Mouse (Mus musculus) retina, adult 2 months (tissue): ENCODE data around the gene Pim1.
"Not testable (repeated sequence)": the region's sequence is repeated elsewhere in the genome, so short reads cannot be mapped to it uniquely, and the experiment has no call there.

Experiments
- DNase-seq: peaks from one replicate; pipeline ENCODE4 v3.0.0-alpha.2; 2012; ENCODE audit warnings: low read depth, low spot score

The Pim1 gene

DNA sequence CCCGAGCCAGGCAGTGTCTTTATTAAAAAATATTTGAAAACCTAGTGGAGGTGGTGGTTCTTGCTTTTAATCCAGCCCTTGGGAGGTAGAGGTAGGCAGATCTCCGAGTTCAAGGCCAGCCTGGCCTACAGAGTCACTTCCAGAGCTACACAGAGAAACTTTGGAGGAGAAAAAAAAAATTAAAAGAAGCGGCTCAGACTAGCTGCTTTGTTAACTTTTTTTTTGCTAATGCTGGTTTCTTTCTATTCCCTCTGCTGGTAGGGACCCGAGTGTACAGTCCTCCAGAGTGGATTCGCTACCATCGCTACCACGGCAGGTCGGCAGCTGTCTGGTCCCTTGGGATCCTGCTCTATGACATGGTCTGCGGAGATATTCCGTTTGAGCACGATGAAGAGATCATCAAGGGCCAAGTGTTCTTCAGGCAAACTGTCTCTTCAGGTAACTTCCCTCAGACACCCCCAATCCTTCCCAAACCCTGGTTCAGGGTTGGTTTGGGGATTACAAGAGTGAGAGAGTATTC, 3.0 kb downstream of the Pim1 start:
- DNase-seq = no peak

DNA sequence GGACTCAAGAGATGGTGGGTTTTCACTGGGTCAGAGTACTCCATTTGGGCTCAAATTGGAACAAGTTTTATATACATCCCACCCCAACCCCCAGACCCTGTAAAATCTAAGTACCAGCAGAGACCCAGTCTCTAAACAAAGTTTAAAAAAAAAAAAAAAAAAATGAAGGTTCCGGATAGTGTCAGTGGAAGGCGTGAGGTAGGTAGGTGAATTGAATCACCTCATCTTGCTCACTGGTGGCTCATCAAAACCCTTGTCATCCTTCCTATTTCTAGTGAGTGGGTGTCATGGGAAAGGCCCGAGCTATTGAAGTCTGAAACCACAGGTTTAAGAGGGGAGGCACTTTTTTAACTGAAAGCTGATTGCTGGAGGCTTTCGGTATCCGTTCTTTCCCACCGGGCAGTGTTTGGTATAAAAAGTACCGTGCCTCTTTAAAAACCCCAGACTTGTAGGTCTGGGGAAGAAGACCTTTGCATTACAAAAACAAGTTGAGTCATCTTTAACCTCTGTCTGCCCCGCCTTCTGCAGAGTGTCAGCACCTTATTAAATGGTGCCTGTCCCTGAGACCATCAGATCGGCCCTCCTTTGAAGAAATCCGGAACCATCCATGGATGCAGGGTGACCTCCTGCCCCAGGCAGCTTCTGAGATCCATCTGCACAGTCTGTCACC, 3.6 kb downstream of the Pim1 start:
- no peak for DNase-seq

DNA sequence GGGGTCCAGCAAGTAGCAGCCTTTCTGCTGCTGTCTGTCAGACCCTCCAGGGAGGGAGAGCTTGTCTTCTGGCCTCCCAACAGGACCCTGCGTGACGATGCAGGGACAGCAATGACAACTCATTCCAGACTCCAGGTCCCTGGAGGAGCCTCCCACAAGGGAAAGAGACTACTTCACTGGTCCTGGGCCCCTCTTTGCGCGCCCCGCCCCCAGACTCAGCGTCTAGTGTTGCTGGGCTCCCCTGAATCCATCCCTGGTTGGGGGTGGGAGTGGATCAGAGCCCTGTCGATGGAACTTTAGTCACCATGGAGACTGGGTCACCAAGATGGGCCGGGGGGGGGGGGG, 4.2 kb downstream of the Pim1 start:
- DNase-seq = no peak

DNA sequence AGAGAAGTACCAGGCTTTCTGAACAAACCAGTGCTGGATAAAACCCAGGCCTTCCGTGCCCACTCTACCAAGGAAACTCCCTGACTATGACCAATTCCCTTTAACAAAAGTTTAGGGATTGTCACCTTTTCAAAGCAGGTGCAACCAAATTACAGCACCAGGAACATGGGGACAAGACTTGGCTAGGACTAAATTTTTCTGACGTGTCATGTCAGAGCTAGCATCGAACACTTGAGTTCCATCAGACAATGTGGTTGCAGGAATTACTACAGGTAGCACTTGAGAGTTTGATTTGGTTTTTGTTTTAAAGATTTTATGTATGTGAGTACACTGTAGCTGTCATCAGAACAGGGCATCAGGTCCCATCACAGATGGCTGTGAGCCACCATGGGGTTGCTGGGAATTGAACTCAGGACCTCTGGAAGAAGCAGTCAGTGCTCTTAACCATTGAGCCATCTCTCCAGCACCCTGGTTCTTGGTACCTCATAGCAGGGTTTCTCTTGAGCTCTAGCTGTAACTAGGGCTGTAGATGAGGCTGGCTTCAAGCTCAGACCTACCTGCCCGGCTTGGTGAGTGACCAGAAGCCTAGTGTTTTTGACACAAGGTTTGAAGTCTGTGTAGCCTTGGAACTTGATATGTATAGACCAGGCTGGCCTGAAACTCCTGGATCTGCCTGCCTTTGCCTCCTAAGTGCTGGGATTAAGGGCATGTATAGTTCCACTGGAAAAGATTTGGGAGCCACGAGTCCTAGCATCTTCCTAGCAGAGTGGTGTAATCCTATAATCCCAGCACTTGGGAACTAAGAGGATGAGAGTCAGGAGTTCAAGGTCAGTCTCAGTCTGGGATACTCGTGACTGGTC, 5.9 kb downstream of the Pim1 start:
- no peak for DNase-seq

DNA sequence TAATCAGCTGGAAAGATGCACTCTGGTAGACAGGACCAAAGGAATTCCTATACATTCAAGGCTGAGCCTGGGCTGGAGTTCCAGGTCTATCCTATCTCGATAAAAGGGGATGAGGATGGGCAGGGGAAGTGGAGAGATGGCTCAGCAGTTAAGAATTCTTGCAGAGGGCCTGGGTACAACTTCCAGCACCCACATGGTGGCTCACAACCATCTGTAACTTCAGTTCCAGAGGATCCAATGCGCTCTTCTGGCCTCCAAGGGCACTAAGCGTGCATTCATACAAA, 6.5 kb downstream of the Pim1 start:
- DNase-seq = no peak

DNA sequence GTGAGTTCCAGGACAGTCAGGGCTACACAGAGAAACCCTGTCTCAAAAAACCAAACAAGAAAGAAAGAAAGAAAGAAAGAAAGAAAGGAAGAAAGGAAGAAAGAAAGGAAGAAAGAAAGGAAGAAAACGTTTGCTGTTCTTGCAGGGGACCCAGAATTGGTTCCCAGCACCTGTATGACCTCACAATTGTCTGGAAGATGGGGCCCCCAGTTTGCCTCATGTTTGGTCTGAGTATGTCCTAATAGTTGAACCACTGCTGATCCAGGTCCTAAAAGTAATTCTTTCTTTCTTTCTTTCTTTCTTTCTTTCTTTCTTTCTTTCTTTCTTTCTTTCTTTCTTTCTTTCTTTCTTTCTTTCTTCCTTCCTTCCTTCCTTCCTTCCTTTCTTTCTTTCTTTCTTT, 6.9 kb downstream of the Pim1 start:
- not testable (repeated sequence) for DNase-seq

DNA sequence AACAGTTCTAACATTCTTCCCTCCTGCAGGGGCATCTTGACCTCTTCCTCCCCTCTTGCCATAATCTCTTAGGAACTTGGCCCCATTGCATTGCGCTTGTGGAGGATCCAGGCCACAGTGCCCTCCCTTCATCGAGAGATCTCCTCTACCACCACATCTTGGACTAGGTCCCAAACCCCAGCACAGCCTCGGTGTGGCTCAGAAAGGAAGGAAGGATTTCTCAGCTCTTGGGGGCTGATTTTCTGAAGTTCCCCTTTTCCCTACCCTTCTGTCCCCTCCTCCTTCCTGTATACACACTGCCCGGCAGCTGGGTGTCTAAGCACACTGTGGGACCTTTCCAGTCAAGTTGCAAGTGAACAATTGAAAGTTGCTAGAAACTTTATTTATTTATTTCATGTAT, 7.5 kb downstream of the Pim1 start:
- no peak for DNase-seq

DNA sequence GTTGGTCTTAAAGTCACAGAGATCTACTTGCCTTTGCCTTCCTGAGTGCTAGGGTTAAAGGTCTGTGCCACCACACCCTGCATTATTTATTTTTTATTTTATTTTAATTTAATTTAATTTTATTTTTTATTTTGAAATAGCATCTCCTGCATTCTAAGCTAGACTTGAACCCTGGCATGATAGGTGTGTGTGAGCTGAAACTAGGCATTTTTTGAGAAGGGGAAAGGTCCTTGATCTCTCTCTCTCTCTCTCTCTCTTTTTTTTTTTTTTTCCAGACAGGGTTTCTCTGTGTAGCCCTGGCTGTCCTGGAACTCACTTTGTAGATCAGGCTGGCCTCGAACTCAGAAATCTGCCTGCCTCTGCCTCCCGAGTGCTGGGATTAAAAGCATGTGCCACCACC, 8.4 kb downstream of the Pim1 start:
- not testable (repeated sequence) for DNase-seq

DNA sequence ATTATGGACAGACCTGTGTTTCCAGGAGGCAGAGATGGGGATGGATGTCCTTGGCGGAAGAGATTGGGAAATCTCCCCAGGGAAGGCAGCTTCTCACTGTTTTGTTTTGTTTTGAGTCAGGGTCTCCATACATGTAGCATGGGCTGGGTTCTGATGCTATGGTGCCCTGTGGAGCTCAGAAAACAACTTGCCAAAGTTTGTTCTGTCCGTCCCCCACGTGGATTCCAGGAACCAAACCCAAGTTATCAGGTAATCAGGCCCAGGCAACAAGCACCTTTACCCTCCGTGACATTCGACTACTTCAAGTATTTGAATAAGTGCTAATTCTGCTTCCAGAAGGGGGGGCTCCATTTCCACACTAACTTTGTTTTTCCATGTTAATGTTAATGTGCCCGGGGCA, 9.0 kb downstream of the Pim1 start:
- no peak for DNase-seq

DNA sequence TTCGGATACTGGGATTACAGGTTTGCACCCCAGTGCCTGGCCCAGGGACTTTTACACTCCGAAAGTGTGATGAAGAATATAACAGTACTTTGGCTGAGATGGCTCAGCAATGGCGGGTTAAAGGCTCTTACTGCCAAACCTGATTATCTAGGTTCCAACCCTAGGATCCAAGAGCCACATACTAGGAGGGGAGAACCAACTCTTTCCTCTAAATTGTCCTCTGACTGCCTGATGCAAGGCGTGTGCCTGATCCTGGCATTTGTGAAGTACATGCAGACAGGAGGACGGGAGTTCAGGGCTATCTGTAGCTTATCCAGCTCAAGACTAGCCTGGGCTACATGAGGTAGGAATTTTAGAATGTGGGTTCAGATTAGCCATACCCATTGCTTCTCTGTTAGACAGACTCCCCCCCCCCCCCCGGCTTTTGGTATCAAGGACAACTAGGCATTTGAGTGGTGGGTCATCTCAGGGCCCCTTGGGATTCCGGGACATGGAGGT, 9.7 kb downstream of the Pim1 start:
- DNase-seq = no peak

DNA sequence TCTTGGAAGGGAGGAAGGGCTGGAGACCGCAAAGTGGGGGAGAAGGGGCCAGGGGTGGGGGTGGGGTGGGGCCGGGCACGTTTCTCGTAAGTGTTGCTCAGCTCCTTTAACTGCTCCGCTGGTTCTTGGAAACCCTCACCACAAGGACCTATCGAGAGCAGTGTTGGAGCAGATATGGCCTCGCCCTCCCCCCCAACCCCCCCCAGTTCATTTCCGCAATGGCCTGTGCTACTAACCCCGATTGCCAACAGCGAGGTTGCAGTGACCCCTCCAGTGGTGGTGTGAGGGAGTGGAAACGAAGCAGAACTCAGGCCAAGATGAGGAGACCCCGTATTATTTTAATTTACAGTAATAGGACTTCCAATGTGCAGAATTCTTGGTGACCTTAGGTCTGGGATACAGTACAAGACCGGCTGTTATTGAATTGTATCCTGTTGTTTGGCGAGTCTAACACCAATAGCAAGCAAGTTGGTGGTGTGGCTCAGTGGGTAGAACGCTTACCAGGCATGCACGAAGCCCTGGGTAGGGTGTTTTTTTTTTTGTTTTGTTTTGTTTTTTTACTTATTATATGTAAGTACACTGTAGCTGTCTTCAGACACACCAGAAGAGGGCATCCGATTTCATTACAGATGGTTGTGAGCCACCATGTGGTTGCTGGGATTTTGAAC, 10.4 kb downstream of the Pim1 start:
- no peak for DNase-seq

DNA sequence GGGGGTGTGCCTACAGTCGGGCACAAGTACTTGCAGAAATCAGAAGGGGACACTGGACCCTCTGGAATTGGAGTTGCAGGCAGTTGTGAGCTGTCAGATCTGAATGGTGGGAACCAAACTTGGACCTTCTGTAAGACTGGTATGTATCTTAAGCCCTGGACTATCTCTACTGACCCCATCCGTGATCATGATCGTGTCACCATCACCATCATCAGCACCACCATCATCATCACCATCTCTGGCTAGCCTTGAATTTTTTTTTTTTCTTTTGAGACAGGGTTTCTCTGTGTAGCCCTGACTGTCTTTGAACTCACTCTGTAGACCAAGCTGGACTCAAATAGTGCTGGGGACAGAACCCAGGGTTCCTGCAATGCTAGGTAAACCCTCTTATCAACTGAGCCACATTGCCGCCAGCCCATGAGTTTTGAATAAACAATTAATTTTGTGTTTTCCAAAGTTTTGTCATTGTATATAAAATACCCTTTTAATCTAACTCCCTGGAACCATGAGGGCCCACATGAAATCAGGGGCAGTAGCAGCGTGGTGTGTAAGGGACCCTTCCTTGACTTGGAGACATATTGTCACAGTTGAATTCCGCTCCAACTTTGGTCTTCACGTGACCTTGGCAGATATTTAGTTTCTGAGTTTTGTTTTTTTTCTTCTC, 11.6 kb downstream of the Pim1 start:
- DNase-seq = no peak

DNA sequence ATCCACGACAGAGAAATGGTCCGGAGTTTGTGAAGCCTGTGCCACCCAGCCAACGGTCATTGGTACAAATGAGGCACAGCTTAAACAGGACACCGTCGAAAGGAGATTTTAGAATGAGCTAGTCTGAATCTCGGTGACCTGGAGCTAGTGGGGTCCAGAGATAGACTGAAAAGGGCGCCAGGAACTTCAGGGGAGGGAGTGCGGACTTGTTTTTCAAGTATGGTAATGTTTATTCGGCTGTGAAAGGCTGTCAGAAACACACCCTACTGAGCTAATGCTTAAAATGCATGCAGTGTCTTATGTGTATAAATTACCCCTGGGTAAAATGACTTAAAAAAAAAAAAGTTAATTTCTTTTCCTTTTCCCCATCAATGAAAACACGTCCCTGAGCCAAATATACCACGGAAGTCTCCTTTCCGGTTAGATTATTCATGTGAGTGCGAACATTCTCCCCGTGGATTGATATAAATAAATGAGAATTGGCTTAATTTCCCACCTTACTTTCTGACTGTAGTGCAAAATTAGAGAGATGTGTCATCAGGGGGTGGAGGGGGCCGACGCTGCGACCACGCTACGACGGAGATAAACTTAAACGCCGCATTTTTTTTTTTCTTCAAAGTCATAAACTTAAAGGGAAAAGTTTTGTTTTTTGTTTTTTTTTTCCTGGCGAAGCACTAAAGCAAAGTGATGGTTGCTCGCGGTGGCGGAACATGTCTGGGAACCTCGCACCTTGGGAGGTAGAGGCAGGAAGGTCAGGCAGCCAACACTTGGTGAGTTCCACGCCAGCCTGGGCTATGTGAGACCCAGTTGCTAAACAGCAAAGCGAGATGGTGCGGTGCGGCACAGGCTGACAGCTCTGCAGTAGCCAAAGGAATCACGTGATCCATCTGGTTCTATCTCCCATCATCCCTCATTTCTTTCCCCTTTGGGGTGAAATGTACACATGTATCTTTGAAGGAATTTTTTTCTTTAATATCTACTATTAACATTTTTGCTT, 12.4 kb downstream of the Pim1 start:
- no peak for DNase-seq

DNA sequence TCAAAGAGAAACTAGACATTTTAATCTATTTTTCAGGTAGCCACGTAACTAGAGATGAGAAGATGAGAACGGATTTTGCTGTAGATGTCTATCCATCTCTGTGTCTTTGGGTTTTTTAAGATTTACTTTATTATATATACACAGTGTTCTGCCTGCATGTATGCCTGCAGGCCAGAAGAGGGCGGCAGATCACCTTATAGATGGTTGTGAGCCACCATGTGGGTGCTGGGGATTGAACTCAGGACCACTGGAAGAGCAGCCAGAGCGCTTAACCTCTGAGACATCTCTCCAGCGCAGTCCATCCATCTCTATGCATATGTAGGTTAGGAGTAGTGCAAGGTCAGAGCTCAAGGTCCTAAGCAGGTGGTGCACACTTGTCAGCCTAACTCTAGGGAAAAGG, 13.1 kb downstream of the Pim1 start:
- DNase-seq = no peak

DNA sequence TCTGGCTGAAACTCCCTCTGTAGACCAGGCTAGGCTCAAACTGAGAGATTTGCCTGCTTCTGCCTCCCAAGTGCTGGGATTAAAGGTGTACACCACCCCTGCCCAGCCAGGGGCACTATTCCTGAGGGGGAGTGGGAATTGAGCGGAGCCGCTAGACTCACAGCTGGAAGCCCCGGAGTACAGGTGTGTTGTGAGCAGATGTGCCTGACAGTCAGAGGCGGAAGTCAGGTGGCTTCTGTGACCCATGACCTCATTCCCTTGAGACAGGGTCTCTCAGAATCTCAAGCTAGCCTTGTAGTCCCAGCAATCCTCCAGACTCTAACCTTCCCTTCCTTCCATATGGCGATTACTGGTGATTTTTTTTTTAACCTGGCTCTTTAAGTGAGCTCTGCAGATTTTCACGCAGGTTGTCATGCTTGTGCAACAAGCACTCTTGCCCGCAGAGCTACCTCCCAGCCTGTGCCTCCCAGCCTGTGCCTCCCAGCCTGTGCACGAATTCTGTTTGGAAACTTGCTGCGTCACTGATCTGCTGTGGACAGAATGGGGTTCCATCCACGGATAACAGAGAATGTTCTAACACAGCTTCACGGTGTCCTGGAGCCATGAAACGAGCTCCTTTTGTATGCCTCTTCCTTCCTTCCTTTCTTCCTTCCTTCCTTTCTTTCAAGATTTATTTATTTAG, 18.5 kb downstream of the Pim1 start:
- no peak for DNase-seq

DNA sequence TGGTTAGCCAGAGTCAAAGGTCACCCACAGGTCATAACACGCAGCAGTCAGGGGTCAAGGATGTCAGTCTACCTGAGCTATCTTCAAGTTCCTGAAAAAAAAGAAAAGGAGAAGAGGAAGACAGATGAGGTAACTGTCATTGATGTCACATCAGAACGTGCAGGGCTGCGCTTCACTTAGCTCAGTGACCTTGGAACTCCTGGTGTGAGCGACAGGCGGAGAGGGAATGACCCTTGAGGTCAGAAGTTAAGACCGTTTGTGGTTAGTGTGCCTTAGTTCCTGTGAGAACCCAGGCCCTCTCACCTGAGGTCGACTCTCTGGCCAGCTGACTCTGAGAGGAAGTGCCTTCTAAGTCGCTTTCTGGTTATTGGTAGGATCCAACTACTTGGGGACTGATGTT, 20.1 kb downstream of the Pim1 start:
- DNase-seq = no peak

DNA sequence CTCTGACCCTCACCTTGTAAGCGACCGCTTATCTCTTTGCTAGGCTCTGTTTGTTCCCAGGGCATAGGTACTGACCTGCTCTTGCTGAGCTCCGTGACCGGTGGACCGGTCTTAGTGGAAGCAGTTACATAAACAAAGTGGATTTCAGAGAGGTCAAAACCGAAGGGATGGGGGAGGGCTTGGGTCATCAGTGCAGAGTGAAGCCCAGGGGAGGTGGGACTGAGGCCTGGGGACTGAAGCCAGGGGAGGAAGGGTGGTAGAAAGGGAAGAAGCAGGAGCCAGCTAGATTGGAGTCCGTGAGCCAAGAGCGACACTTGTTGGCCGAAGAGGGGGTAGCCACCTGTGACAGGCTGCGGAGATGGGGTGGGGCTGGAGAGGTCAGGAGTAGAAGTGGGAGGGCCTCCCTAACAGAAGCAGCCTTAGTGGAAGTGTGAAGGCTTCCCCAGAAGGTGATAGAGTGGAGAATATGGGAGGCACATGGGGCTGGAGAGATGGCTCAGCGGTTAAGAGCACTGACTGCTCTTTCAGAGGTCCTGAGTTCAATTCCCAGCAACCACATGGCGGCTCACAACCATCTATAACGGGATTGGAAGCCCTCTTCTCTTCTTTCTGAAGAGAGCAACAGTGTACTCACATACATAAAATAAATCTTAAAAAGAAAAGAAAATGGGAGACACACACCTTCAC, 22.6 kb downstream of the Pim1 start:
- no peak for DNase-seq

DNA sequence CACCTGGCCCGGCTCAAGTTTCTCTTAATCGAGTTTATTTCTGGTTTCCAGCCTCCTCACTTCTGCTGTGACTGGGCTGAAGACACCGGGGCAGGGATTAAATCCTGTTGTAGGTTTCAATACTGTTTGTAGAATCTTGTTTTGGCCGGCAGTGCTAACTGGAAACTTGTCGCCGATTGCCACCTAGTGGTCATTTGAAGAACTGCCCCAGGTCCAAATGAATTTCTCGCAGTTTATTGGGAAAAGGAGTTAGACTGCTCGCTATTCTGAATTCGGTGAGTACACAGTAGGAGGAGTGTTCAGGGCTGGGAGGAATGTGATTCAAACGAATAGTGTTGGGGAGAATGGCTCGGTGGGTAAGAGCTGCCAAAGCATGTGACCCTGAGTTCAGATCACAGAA, 23.9 kb downstream of the Pim1 start:
- peak; percentile 61 for DNase-seq

DNA sequence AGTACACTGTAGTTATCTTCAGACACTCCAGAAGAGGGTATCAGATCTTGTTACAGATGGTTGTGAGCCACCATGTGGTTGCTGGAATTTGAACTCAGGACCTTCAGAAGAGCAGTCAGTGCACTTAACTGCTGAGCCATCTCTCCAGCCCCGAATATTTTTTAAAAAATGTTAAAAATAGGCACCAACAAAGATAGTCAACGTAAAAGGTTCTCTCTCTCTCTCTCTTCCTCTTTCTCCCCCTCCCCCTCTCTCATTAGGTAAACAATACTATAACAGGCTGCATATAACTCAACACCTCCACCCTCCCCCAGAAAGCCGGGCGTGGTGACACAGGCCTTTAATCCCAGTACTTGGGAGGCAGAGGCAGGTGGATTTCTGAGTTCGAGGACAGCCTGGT, 28.1 kb downstream of the Pim1 start:
- DNase-seq = not testable (repeated sequence)

DNA sequence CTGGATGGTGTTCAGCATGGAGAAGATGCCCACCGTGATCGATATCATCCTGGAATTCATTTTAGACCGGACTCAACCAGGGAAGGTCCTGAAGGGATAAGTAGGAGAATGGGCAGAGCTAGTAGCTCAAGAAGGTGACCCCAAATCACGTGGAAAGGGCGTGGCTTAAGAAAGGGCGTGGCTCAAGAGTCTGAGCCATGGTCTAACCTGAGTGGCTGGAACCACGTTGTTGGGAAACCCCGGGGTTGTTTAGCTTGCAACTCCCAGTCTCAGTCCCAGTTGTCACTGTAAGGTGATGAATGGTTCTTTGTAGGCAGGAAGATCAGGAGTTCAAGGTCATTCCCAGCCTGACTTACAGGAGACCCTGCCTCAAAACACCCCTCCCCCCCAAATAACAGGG, 29.2 kb downstream of the Pim1 start:
- DNase-seq = no peak
